Mouse (Mus musculus) embryonic facial prominence, embryonic 14.5 days (tissue): ENCODE measurements around the gene Gm20817. TPM values are rescaled to one million over a fixed set of nuclear protein-coding genes. Genes with fewer than 3 reads are reported as not detected.
"Not testable (repeated sequence)": the region's sequence is repeated elsewhere in the genome, so short reads cannot be mapped to it uniquely, and the experiment has no call there.

Experiments used
- ATAC-seq: fragments of 200-750 bp; cut with Nextera tagmentation; 2 replicates; pipeline ENCODE4 v1.8.0; 2017; ENCODE audit warnings: low read depth, moderate number of reproducible peaks, moderate TSS enrichment
- DNase-seq: peaks from one replicate; pipeline ENCODE4 v3.0.0-alpha.2; 2015; ENCODE audit warnings: low spot score
- H3K27ac ChIP-seq: fragments of 300-500 bp; sonication (generic); replicated peaks from 2 replicates; pipeline ENCODE4 v1.5.1; 2014; ENCODE audit warnings: low read depth, mild to moderate bottlenecking, low read length, moderate library complexity
- H3K27me3 ChIP-seq: fragments of 300-500 bp; sonication (generic); replicated peaks from 2 replicates; pipeline ENCODE4 v1.6.1; 2014; ENCODE audit warnings: low read length; ENCODE audit not compliant: control insufficient read depth, insufficient read depth
- H3K36me3 ChIP-seq: fragments of 300-500 bp; sonication (generic); 2 replicates; pipeline ENCODE4 v1.6.1; 2014; ENCODE audit warnings: low read length, mixed read lengths; ENCODE audit not compliant: control insufficient read depth, insufficient read depth
- H3K4me1 ChIP-seq: fragments of 300-500 bp; sonication (generic); 2 replicates; pipeline ENCODE4 v1.6.1; 2014; ENCODE audit warnings: antibody characterized with exemption, low read length; ENCODE audit not compliant: control insufficient read depth, insufficient read depth
- H3K4me2 ChIP-seq: fragments of 300-500 bp; sonication (generic); 2 replicates; pipeline ENCODE4 v1.6.1; 2014; ENCODE audit warnings: low read depth, mild to moderate bottlenecking, low read length, moderate library complexity, mixed read lengths
- H3K4me3 ChIP-seq: fragments of 300-500 bp; sonication (generic); 2 replicates; pipeline ENCODE4 v1.5.1; 2014; ENCODE audit warnings: low read depth, mild to moderate bottlenecking, low read length
- H3K9ac ChIP-seq: fragments of 300-500 bp; sonication (generic); 2 replicates; pipeline ENCODE4 v1.6.1; 2014; ENCODE audit warnings: low read depth, mild to moderate bottlenecking, low read length, moderate library complexity, mixed read lengths
- H3K9me3 ChIP-seq: fragments of 300-500 bp; sonication (generic); 2 replicates; pipeline ENCODE4 v1.6.1; 2016; ENCODE audit warnings: low read length; ENCODE audit not compliant: control insufficient read depth
- WGBS: fragments of 180-500 bp; shearing (Covaris S2); extraction: QIAGEN DNeasy Blood & Tissue Kit; methylation state at CpG from one replicate; pipeline ENCODE4 v1.1.7; 2014; 5-methylcytosine and 5-hydroxymethylcytosine counted together
- polyA plus RNA-seq: library from polyadenylated mRNA; unstranded; fragments of >200 nt; fragmentation: Nextera tagmentation; extraction: Ambion mirVana; gene quantifications from 2 replicates; pipeline ENCODE4 v1.2.1, GENCODE M21; 2014

Gene Gm20817
- polyA plus RNA-seq: not detected in 2 replicates

DNA sequence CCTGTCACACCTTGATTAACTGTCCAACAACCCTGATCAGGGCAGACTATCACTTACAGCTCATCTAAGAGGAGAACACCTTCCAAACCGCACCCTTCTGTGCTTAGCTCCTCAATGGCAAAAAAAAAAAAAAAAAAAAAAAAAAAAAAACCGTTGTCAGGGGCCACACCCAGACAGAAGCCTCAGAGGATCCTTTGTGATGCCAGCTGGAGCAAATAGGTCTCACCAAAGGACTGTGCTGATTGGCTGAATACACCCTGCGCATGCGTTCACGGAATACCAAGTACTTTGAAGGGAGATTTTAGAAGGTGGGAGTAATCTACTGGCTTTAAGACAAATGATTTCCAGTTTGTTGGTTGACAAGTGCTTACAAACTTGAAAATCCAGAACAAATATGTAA is at the start of gene Gm20817:
TSS of gene Gm20817 (minus strand) at position 101 of the 400 bp plus-strand sequence.
- not testable (repeated sequence) for ATAC-seq, DNase-seq, H3K9ac ChIP-seq, H3K4me3 ChIP-seq, H3K4me1 ChIP-seq, H3K27me3 ChIP-seq, H3K4me2 ChIP-seq, H3K9me3 ChIP-seq, H3K27ac ChIP-seq, H3K36me3 ChIP-seq
- WGBS: no CpG with 5 or more reads among the region's 5 CpGs
